Mouse (Mus musculus) megakaryocyte-erythroid progenitor cell, adult 5 weeks (primary cell): ENCODE data around the gene Ell3. TPM values are rescaled to one million over a fixed set of nuclear protein-coding genes. Genes with fewer than 3 reads are reported as not detected.

Experiments used
- polyA plus RNA-seq: library from polyadenylated mRNA; stranded (reverse); fragments of >175 nt; gene quantifications from 2 replicates; pipeline ENCODE4 v1.2.3, GENCODE M21; 2012

Ell3 gene
- 0.05 TPM in 2 replicates for polyA plus RNA-seq

DNA sequence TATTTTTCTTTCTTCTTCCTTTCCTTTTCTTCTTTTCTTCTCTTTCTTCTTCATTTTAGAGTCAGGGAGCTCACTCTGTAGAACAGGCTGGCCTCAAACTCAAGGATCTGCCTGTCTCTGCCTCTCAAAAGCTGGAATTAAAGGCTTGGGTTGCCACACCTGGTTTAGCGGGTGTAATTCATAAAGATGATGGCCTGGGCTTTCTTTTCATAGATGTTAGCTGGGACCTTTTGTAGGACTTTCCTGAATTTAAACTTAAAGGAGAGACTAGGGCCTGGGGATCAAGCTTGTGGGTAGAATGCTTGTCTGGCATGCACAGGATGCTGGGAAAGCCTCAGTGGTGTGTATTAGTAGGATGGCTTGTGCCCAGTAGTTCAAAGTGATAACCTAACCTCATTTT lies at the start of gene Ell3:
TSS of gene Ell3 (minus strand) at position 101 of the 400 bp plus-strand sequence.

DNA sequence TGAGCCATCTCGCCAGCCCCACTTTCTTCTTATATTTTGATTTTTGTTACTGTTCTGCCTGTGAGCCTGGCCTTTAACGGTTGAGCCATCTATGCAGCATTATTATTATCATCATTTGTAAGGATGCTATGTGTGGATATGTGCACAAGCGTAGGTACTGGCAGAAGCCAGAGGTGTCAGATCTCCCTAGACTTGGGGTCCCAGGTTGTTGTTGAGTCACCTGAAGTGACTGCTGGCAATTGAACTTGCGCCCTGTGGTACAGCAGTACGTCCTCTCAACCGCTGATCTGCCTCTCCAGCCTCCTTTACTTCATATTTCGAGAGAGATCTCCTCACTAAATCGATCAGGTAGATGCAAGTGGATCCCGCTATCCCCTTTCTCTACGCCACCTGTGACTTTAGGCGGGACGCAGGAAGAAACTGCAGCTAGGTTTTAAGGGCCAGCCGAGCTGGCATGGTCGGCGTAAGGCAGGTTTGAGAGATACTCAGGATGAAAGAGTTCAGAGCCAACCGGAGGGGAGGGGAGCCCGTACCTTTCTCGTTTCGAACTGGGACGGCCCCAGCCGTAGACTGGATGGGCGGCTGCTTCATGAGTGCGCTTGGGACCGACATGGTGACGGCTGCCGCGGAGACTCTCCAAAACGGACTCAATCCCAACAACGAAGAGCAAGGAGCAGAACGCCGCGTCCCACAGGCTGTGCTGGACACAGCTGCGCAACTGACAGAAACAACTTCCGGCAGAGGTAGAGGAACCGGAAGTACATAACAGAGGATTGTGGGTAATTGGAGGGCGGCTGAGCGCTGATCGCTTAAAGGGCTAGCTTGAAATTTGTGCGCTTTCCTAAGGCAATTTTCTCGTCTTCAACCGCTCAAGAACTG lies 29.5 kb upstream of the Ell3 start, which contains the start of gene Mfap1b:
TSS of gene Mfap1b (minus strand) at position 767 of the 879 bp plus-strand sequence.

DNA sequence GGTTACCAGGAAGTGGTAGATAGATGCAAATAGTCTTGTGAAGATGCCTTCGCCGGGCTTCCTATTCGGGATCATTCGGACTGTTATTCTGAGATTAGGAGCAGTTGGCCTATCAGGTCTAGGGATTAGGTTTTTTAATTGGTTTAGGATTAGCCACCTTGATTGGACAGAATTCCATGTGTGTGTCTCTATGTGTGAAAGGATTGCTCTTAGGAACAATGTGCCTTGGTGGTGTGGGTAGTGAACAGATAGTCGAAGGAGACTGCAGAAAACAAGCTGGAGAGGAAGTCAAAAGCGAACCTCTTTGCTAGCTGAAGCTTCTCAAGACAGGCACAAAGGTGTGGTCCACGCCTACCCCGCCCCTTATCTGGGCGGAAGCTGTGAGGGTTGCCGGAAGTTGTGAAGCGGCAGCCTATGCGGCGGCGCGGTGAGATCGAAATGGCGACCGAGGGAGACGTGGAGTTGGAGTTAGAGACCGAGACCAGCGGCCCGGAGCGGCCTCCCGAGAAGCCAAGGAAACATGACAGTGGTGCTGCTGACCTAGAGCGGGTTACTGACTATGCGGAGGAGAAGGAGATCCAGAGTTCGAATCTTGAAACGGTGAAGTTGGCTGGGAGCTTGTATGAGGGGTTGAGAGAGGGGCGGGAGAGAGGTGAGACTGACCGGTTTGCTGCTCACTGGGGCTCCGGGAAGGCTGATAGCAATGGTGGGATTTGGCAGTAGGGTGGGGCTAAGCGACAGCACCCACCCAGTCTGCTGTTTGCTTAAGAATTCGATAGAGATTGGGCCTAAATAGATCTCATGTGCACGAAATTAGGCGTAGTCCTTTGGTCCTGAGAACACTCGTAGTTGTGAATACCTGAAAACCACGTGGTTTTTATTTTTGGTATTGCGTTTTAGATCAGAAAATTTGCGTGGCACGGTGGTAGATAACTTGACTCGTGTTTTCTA lies 12.9 kb upstream of the Ell3 start, which contains the start of gene Serinc4:
TSS of gene Serinc4 (minus strand) at position 90 of the 951 bp plus-strand sequence.

DNA sequence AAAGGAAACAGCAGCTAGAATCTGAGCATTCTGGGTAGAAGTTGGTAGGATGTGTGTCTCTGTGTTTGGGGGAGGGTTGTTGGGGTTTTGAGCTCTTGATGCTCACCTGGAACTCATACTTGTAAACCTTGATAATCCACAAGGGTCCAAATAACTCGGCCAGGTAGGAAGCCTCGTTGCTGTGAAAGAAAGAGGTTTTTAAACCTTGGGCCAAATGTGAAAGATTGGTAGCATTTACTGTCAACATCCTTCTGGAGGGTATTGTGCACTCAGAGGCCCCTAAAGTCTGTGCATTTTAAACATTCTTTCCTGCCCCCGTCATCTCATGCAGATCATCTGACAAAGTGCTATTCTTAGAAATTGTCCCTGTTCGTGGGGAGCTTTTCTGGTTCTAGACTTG lies 8.9 kb upstream of the Ell3 start, which contains the start of gene Hypk:
TSS of gene Hypk (plus strand) at position 301 of the 400 bp plus-strand sequence.

DNA sequence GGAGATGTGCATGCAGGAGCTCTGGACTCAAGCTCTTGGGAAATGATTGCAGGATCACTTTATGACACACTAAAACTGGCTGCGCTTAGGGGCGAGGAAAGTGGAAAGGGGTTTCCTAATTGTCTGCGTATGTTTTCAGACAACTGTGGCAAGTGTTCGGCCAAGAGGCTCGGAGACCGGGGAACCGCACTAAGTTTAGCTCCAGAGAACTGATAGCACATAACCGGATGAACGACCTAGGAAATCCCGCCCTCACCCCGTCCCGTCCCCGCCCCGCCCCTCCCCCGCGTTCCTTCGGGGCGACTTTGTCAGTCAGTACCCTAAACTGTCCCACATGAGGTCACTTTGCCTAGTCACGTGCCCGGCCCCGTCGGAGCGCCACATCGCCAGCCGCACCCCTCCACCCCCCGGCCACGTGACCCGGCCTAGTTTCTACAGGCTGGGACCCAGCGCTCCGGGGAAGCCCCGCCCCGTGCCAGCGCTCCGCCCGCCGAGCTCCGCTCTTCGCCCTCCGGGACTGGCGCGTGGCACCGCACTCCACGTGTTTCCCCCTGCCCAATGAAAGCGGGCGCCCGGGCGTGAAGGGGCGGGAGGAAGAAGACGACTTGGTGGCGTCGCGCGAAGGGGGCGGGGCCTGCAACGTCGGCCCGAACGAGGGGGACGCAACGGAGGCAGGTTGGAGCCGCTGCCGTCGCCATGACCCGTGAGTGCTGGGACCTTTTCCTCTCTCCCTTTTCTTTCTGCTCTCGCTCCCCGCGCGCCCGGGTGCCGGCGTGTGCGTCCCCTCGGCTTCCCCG lies 4.9 kb upstream of the Ell3 start, which contains the start of gene Serf2:
TSS of gene Serf2 (plus strand) at position 457 of the 797 bp plus-strand sequence.

DNA sequence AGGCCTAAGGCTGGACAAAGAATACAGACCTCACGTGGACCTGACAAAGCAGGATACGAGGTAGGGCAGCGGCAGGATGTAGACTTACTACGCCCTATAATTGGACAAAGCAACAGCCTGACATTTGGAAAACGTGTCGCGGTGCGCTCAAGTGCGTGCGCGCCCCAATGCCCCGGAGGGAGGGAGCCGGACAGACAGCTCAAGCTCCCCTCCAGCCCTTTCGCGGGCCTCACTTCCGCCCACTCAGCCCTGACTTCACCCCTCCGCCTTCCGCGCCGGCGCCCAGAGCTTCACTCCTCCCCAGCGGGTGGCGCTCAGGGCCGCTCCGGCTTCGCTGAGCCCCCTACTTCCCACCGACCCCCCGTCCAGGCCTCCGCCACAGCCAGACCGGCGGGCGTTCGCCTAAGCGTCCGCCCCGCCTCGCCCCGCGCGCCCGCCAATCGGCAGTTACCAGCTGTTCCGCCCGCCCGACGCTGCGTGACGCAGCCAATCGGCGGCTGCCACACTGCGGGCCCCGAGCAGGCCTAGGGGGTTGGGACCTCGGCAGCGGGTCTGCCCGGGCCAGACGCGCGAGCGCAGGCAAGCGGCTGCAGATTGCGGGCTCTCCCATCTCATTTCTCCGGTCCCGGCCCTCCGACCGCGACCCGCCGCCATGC lies 30.6 kb downstream of the Ell3 start, which contains the start of the genes Pdia3 and Catsper2:
TSS of gene Pdia3 (plus strand) at position 389 of the 656 bp plus-strand sequence.
TSS of gene Catsper2 (minus strand) at position 406 of the 656 bp plus-strand sequence.

Other genes with a start within 250 kb of the Ell3 start
- gene Trp53bp1, start 172.9 kb downstream of the Ell3 start, polyA plus RNA-seq, result 22.0 and 34.2 TPM in 2 replicates
- 0.01 and 0.30 TPM in 2 replicates for gene Map1a, start 154.7 kb downstream of the Ell3 start, polyA plus RNA-seq
- 5.6 and 6.3 TPM in 2 replicates for gene Ppip5k1, start 88.9 kb downstream of the Ell3 start, polyA plus RNA-seq
- not detected in 2 replicates for gene Ckmt1, start 86.6 kb downstream of the Ell3 start, polyA plus RNA-seq
- 0.04 TPM in 1 of 2 replicates, not detected in the other for gene Strc, start 57.1 kb downstream of the Ell3 start, polyA plus RNA-seq
- 785 and 987 TPM in 2 replicates for gene Pdia3, start 30.5 kb downstream of the Ell3 start, polyA plus RNA-seq
- 0.24 and 0.29 TPM in 2 replicates for gene Catsper2, start 30.5 kb downstream of the Ell3 start, polyA plus RNA-seq
- gene Serf2, start 4.9 kb upstream of the Ell3 start, polyA plus RNA-seq, result 327 and 366 TPM in 2 replicates
- 73.0 and 125 TPM in 2 replicates for gene Hypk, start 9.0 kb upstream of the Ell3 start, polyA plus RNA-seq
- 0.05 TPM in 1 of 2 replicates, not detected in the other for gene Serinc4, start 12.5 kb upstream of the Ell3 start, polyA plus RNA-seq
- gene Mfap1b, start 29.8 kb upstream of the Ell3 start, polyA plus RNA-seq, result 3.7 and 4.6 TPM in 2 replicates
- gene Mfap1a, start 62.4 kb upstream of the Ell3 start, polyA plus RNA-seq, result 4.7 and 4.9 TPM in 2 replicates
- 1.2 and 1.3 TPM in 2 replicates for gene Wdr76, start 62.4 kb upstream of the Ell3 start, polyA plus RNA-seq